Mouse (Mus musculus) MEL-GATA-1-ER (cell line): ENCODE results near the gene Ripk3.

Experiments used
- DNase-seq: peaks from one replicate; pipeline ENCODE4 v3.0.0-alpha.2; 2012; ENCODE audit warnings: low read depth; ENCODE audit errors: extremely low read depth

Ripk3 gene

DNA sequence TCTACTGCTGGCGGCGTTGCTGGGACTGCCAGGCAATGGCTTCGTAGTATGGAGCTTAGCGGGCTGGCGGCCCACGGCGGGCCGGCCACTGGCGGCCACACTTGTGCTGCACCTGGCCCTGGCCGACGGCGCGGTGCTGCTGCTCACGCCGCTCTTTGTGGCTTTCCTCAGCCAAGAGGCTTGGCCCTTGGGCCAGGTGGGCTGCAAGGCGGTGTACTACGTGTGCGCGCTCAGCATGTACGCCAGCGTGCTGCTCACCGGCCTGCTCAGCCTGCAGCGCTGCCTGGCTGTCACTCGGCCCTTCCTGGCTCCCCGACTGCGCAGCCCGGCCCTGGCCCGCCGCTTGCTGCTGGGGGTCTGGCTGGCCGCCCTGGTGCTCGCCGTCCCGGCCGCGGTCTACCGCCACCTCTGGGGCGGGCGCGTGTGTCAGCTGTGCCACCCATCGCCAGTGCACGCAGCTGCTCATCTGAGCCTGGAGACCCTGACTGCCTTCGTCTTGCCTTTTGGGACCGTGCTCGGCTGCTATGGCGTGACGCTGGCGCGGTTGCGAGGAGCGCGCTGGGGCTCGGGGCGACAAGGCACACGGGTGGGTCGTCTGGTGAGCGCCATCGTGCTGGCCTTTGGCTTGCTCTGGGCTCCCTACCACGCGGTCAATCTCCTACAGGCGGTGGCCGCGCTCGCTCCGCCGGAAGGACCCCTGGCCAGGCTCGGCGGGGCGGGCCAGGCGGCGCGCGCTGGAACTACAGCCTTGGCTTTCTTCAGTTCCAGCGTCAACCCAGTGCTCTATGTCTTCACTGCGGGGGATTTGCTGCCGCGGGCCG lies 26.5 kb downstream of the Ripk3 start:
- no peak for DNase-seq

DNA sequence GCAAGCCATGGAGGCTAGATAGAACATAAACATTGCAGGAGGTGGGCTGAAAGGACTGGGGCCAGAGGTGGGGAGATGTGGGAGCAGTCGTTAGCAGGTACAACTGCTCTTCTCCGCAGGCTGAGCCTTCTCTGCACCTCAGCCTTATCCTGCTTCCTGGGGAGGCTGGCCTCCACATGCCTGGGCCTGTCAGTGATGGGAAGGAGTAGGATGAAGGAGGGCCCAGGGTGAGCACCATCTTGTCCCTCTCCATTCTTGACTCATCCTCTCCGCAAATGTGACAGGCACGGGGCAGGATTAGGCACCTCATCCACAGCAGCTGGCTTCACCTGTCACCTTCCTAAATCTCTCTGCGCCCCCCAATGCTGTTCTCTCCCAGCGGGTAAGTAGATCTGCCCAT lies 27.5 kb downstream of the Ripk3 start, which contains the start of gene Ltb4r2:
Gene Ltb4r2, plus strand, starts transcription at position 266 of the 400 bp plus-strand sequence.
- no peak for DNase-seq

DNA sequence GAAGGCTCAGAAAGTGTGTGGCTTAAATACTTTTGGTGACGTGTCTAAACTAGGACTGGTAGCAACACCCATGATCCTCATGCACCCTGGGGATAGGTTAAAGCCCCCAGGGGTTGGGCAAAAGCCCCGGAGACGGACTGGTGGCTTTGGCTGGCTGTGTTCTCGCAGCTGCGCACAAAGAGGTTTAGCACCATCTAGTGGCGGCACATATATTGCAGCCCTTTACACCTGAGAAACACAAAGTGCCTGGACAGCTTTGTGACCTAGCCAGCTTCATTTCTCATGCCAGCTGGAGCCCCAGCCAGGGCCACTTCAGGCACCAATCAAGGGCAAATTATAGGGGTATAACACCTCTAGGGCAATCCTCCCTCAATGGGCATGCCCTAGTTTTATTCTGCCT lies 28.5 kb downstream of the Ripk3 start:
- peak; percentile 47 for DNase-seq

DNA sequence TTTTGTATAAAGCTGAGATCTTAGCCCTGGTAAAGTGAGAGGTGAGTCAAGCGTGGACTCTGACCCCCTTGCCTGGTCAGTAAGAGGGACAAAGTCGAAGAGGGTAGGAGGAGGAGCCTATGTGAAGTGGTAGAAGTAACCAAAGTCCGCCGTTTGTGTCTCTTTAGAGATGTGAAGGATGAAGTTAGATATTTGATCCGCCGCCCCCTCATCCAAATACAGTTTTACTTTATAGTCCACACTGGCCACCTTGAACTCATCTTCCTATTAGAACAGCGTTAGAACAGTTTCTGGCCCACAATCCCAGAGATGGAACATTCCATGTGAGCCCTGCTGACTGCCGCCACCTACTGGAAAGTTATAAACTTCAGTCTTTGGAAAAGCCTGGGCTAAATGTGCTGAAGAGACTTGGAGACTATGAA lies 30.3 kb downstream of the Ripk3 start, which contains the start of gene Cideb:
Gene Cideb, minus strand, starts transcription at position 96 of the 422 bp plus-strand sequence.
- DNase-seq, result peak; percentile 46

DNA sequence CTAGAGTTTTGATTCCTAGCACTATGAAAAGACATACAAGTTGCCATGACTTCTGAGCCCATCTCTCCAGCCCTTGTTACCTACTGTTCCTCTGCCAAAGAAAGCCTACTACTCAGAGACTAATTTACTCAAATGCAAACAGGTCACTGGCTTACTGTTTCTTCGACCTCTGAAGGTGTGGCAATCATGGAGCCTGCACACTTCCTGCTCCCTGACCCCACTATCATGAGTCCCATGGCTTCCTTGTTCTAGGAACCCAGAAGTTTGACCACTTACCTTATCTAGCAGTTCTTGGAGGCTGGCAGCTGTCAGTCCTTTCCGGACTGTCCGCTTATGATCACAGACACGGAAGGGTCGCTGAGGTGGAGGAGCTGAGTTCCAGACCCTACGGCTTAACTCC lies 31.1 kb downstream of the Ripk3 start:
- DNase-seq, result peak; percentile 31

DNA sequence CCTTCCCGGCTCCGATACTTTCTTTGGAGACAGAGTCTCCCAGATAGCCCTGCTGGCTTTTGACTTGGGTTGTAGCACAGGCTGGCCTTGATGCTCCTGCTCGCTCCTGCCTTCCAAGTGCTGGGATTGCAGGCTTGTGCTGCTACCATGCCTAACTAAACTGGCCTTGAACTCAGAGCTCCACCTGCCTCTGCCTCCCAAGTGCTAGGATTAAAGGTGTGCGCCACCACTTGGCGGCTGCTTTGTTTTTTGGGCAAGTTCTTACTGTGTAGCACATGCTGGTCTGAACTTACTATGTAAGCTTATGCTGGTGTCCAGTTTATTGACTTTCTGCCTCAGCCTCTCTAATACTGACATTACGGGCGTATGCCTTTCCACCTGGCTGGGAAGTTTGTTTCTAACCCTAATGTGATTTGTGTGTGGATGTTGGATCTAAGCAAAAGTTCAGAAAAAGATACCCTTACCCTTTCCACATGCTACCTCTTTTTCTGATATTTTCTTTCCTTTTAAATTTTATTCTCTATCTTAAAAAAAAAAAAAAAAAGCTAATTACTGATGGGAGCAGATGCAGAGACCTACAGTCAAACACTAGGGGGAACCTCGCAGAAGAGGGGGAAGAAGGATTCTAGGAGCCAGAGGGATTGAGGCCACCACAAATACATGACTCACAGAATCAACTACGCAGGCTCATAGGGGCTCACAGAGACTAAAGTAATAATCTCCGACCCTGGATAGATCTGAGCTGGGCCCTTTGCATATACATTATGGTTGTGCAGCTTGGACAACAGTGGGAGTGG lies 41.4 kb downstream of the Ripk3 start:
- no peak for DNase-seq

DNA sequence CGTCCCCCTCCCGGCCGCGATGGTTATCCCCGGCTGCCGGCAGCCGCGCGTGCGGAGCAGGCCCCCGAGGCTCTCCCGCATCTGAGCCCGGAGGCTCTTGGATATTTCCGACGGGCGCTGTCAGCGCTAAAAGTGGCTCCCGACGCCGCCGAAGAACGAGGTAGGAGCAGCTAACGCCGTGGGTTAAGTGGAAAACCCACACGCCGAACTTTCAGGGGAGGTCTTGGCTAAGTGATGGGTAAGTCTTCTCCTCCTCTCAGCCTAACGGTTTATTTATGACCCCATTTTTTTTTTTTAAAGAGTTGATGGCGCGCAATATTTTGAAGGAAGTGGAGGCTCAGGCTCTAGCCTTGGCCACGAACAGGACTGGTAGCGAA lies 42.8 kb downstream of the Ripk3 start:
- no peak for DNase-seq

DNA sequence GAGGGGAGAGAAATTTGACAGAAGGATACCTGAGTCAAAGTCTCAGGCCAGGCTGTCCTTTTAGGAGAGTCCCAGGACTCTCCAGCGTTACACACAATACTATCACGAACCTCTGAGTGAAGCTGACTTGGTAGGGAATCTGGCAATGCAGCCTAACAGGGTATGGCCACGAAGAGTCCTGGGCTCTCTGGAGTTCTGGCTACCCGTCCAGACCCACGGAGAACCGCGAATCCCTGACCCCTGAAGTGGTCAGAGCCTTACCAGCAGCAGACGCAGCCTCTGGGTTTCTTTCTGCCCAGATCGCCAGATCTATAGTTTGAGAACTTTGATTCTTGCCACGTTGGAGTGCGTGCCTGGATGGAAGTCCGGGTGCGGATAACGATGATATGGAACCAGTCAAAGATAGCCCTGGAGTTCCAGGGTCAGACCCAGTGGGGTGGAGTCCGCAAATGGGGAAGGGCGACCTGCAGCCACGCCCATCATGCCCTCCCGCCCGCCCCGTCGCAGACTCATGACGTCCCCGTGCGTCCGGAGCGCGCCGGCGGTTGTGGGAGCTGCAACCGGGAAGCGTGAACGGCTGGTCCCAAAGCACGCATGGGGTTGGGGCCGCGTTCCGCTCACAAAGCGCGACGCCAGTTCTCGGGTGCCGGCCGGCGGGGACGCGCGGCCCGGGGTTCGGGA lies 43.3 kb downstream of the Ripk3 start, which contains the start of the genes Dhrs1 and Nop9:
Gene Dhrs1, minus strand, starts transcription at position 511 of the 681 bp plus-strand sequence.
Gene Nop9, plus strand, starts transcription at position 514 of the 681 bp plus-strand sequence.
- DNase-seq, result no peak

DNA sequence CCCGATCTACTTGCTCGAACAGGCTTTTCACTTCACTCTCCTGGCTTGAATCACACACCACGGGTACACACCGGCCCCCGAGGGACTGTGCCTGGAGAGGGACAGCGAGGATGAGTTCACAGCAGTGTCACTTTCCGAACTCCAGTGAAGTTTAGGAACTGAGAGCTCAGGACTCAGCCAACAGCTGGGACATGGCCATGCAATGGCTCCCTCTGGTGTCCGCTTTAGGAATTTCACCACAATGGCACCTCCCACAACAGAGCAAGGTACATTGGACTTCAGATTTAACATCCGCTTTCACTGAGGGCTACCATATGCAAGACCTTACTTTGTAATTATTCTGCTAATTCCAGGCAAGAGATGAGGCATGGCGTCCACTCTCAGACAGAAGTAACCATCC lies 45.0 kb downstream of the Ripk3 start:
- peak; percentile 79 for DNase-seq

DNA sequence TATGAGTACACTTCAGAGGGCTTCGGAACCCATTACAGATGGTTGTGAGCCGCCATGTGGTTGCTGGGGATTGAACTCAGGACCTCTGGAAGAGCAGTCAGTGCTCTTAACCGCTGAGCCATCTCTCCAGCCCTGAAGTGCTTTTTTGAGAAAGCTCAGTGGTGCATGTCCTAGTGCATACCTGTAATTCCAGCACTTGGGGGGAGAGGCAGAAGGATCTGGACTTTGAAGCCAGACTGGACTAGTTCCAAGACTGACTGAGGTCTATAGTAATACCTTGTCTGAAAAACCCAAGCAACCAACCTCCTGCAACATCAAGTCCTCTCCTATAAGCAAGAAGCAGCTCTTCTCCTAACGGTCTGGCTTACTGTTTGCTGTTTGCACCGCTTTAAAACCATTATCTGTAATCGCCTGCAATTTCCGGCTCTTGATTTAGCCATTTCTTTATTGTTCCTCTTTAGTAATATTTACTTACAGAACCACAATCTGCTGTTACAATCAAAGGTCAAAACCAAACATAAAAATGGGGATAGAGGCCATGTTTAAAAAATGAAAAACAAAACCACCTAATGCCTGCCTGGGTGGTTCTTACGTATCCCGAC lies 51.5 kb downstream of the Ripk3 start:
- DNase-seq, result no peak

DNA sequence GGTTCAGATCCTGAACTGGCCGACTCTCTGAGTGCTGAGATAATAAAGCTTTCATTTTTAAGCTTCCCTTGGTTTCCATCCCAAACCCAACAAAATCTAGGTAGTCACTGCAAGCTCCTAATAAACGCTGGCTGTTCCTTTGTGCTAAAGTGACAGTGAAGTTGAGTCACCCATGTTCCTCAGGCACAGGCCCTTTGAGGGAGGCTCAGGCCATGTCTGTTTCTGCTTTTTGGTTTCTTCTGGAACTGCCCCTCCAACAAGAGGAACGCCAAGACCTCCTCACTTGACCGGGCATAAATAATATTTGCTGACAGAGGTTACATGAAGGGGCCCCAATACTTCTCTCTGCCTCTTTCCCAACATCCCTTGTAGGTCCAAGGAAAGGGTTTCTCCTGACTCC lies 52.9 kb downstream of the Ripk3 start:
- DNase-seq, result no peak

DNA sequence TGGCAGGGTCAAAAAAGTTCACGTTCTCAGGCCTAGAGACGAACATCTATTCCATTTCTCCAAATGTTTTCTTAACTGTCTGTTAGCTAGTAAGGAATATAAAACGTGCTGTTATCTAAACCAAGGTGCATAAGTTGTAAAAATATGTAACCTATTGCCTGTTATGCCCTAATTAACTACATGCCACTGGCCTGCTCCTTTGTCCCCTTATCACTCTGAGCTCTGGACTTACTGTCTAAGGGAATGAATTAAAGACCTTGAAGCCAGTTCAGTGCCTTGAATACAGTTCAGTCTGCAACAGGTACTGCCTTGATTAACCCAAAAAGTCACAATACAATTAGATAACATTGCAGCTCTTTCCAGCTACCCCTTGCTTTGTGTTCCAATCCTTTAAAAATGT lies 53.3 kb downstream of the Ripk3 start:
- DNase-seq, result no peak
